Mouse (Mus musculus): Measurements from ENCODE around the gene Zfp341. TPM values are rescaled to one million over a fixed set of nuclear protein-coding genes. Genes with fewer than 3 reads are reported as not detected.
A peak's percentile ranks its signal among the peaks of the same experiment; 100 is the strongest.

Zfp341 gene
- polyA plus RNA-seq (2015; fragmentation: Nextera tagmentation; extraction: Ambion mirVana), result 2.3 TPM in 2 replicates

DNA sequence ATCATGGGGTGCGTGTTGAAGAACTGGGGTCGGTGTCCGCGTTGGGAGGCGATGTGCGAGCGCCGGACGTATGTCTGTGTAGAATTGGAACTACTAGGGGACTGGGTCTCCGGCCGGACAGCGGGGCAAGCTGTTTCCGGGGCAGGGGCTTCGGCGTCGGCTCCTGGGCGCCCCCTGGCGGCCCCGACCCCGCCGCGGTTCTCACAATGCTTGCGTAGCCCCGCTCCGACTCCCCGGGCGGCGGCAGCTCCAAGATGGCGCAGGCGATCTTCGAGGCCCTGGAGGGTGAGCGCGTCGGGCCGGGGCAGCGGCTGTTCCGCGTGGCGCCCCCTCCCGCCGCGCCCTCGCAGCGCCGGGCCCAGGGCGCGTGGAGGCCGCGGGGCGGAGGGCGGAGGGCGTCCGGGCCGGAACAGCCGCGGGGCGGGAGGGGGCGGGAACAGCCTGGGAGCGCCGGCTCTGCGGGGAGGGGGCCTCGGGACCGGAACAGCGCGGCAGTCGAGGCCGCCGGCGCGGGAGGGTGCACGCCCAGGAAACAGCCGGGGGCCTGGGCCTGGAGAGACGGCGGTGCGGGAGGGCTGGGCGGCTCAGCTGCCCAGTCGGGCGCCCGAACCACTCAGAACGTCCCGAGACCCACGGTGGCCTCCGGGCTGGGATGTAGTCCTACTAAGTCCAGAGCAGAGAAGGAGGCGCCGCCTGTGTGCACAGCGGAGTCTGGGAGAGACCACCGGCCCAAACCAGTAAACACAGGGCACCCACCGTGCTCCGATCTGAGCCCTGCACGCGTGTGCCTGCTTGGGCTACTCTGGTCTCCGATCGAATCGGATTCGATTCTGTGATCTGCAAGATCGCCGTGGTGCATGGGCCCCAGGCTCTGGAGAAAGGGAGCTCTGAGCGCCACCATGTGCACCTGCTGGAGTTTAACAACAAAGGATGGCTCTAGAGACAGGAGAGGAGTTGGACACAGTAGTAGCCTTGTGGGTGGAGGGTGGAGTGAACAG lies at the start of gene Zfp341, which contains the start of gene 4930519P11Rik:
Gene Zfp341 (plus strand): TSS at position 180 of the 998 bp plus-strand sequence.
Gene 4930519P11Rik (minus strand): TSS at position 320 of the 998 bp plus-strand sequence.
- peaks cover 14% of the 10 kb centered on the region for H3K4me1 ChIP-seq (ENCODE audit: control insufficient read depth, insufficient read depth, low read length)
- peak; percentile 94 for ATAC-seq
- H3K36me3 ChIP-seq (ENCODE audit: control insufficient read depth, insufficient read depth, low read length), result no peaks in the 10 kb centered on the region
- H3K27me3 ChIP-seq (ENCODE audit: control insufficient read depth, insufficient read depth, low read depth, low read length), result no peaks in the 10 kb centered on the region
- H3K27ac ChIP-seq (ENCODE audit: low read length), result peak within 1 kb of the TSS; percentile 98
- peak within 1 kb of the TSS; percentile 91 for H3K9ac ChIP-seq (ENCODE audit: low read depth, low read length)
- H3K4me2 ChIP-seq (ENCODE audit: low read length), result peak within 1 kb of the TSS; percentile 77
- no peaks in the 10 kb centered on the region for H3K9me3 ChIP-seq (replicated peaks; ENCODE audit: control insufficient read depth, low read length, poor library complexity, severe bottlenecking)
- under 1% methylated on average over 77 of the region's 98 CpGs for WGBS
- H3K4me3 ChIP-seq (ENCODE audit: low read depth, low read length), result peak within 1 kb of the TSS; percentile 61

- Histone ChIP-seq H3K27ac (ENCODE audit: low read length) (no peak overlapping the region), H3K27me3 (ENCODE audit: control insufficient read depth, insufficient read depth, low read depth, low read length) (no peaks in the 10 kb centered on the region), H3K36me3 (ENCODE audit: control insufficient read depth, insufficient read depth, low read length) (no peaks in the 10 kb centered on the region), H3K9me3 (replicated peaks; ENCODE audit: control insufficient read depth, low read length, poor library complexity, severe bottlenecking) (no peaks in the 10 kb centered on the region), H3K9ac (ENCODE audit: low read depth, low read length) (no peak overlapping the region), H3K4me3 (ENCODE audit: low read depth, low read length) (no peak overlapping the region), H3K4me2 (ENCODE audit: low read length) (no peak overlapping the region), H3K4me1 (ENCODE audit: control insufficient read depth, insufficient read depth, low read length) (peaks cover 11% of the 10 kb centered on the region)
- 93% methylated on average over 22 of the region's 22 CpGs for WGBS
- no peak for ATAC-seq
These were observed 49.4 kb upstream of the Zfp341 start for GRCm38 (mm10) chr2:154563612-154564170.

- Histone ChIP-seq H3K4me2 (ENCODE audit: low read length) (no peak overlapping the region), H3K27ac (ENCODE audit: low read length) (no peak overlapping the region)
These were observed 47.5 kb upstream of the Zfp341 start for GRCm38 (mm10) chr2:154565562-154565961.

DNA sequence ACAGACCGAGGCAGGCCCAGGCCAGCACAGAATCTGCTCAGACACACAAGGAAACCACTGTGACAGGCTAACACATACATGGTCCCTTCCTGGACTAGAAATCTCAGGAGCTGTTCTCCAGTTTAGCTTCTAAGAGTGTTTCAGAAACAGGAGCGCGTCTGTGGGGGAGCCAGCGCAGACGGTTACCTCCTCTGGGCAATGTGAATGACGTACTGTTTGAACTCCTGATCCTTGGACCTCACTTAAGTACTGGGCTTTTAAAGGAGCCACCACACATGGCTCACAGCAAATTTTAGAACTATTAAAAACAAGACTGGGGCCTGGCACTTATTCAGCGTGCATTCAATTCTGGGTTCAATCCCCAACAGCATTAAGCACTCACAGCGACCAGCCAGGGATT lies 46.5 kb upstream of the Zfp341 start:
- Histone ChIP-seq H3K27ac (ENCODE audit: low read length) (no peak overlapping the region), H3K4me3 (ENCODE audit: low read depth, low read length) (no peak overlapping the region), H3K9me3 (replicated peaks; ENCODE audit: control insufficient read depth, low read length, poor library complexity, severe bottlenecking) (no peaks in the 10 kb centered on the region), H3K9ac (ENCODE audit: low read depth, low read length) (no peak overlapping the region), H3K4me2 (ENCODE audit: low read length) (no peak overlapping the region), H3K36me3 (ENCODE audit: control insufficient read depth, insufficient read depth, low read length) (no peaks in the 10 kb centered on the region), H3K27me3 (ENCODE audit: control insufficient read depth, insufficient read depth, low read depth, low read length) (no peaks in the 10 kb centered on the region), H3K4me1 (ENCODE audit: control insufficient read depth, insufficient read depth, low read length) (peaks cover 10% of the 10 kb centered on the region; the same call in 1 of the 2 replicates)
- WGBS, result 48% methylated on average over 8 of the region's 8 CpGs
- no peak for ATAC-seq

More at GRCm38 (mm10) chr2:154565562-154565961, 47.5 kb upstream of the Zfp341 start:
- H3K27me3 ChIP-seq (ENCODE audit: control insufficient read depth, insufficient read depth, low read depth, low read length), result no peaks in the 10 kb centered on the region
- WGBS, result 61% methylated on average over 3 of the region's 3 CpGs
- H3K4me1 ChIP-seq (ENCODE audit: control insufficient read depth, insufficient read depth, low read length), result peaks cover 10% of the 10 kb centered on the region; the same call in 1 of the 2 replicates
- no peak overlapping the region for H3K9ac ChIP-seq (ENCODE audit: low read depth, low read length)
- ATAC-seq, result no peak
- H3K9me3 ChIP-seq (replicated peaks; ENCODE audit: control insufficient read depth, low read length, poor library complexity, severe bottlenecking), result no peaks in the 10 kb centered on the region
- H3K36me3 ChIP-seq (ENCODE audit: control insufficient read depth, insufficient read depth, low read length), result no peaks in the 10 kb centered on the region
- no peak overlapping the region for H3K4me3 ChIP-seq (ENCODE audit: low read depth, low read length)

DNA sequence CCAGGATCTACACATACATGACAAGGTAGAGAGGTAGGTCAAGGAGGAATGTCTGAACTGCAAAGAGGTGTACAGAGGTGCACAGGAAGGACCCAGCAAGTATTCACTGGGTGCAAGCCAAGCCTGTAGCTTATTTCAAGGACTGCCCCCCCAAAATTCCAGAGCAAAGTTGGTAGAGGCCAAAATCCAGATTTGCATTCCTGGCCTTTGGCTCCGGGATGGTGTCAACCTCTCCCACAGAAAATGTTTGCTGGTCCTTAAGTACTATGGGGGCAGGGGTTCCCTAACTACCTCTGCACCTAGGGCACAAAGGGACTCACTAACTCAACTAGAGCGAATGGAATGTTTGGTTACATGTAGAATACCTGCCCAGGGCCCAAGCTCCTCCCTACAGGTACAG lies 45.3 kb upstream of the Zfp341 start:
- H3K9ac ChIP-seq (ENCODE audit: low read depth, low read length), result no peak overlapping the region

GRCm38 (mm10) chr2:154568329-154569070 lies 44.6 kb upstream of the Zfp341 start:
- Histone ChIP-seq H3K4me1 (ENCODE audit: control insufficient read depth, insufficient read depth, low read length) (peaks cover 10% of the 10 kb centered on the region; the same call in 1 of the 2 replicates), H3K9me3 (replicated peaks; ENCODE audit: control insufficient read depth, low read length, poor library complexity, severe bottlenecking) (no peaks in the 10 kb centered on the region), H3K9ac (ENCODE audit: low read depth, low read length) (0 out of 2 replicates have a peak overlapping the region, but pooled peaks have one; percentile 10), H3K4me2 (ENCODE audit: low read length) (peak overlapping the region; percentile 98), H3K36me3 (ENCODE audit: control insufficient read depth, insufficient read depth, low read length) (no peaks in the 10 kb centered on the region), H3K27ac (ENCODE audit: low read length) (peak overlapping the region; percentile 13; the same call in 1 of the 2 replicates), H3K4me3 (ENCODE audit: low read depth, low read length) (peak overlapping the region; percentile 71), H3K27me3 (ENCODE audit: control insufficient read depth, insufficient read depth, low read depth, low read length) (no peaks in the 10 kb centered on the region)
- ATAC-seq, result 0 out of 2 replicates have a peak, but pooled peaks have one; percentile 1
- 7% methylated on average over 10 of the region's 10 CpGs for WGBS

More for the DNA sequence above, 45.3 kb upstream of the Zfp341 start:
- no peaks in the 10 kb centered on the region for H3K36me3 ChIP-seq (ENCODE audit: control insufficient read depth, insufficient read depth, low read length)
- H3K4me3 ChIP-seq (ENCODE audit: low read depth, low read length), result no peak overlapping the region
- ATAC-seq, result no peak
- no peak overlapping the region for H3K4me2 ChIP-seq (ENCODE audit: low read length)
- H3K27me3 ChIP-seq (ENCODE audit: control insufficient read depth, insufficient read depth, low read depth, low read length), result no peaks in the 10 kb centered on the region
- no peaks in the 10 kb centered on the region for H3K9me3 ChIP-seq (replicated peaks; ENCODE audit: control insufficient read depth, low read length, poor library complexity, severe bottlenecking)
- no peak overlapping the region for H3K27ac ChIP-seq (ENCODE audit: low read length)
- WGBS, result 59% methylated on average over 2 of the region's 2 CpGs
- H3K4me1 ChIP-seq (ENCODE audit: control insufficient read depth, insufficient read depth, low read length), result peaks cover 10% of the 10 kb centered on the region; the same call in 1 of the 2 replicates

DNA sequence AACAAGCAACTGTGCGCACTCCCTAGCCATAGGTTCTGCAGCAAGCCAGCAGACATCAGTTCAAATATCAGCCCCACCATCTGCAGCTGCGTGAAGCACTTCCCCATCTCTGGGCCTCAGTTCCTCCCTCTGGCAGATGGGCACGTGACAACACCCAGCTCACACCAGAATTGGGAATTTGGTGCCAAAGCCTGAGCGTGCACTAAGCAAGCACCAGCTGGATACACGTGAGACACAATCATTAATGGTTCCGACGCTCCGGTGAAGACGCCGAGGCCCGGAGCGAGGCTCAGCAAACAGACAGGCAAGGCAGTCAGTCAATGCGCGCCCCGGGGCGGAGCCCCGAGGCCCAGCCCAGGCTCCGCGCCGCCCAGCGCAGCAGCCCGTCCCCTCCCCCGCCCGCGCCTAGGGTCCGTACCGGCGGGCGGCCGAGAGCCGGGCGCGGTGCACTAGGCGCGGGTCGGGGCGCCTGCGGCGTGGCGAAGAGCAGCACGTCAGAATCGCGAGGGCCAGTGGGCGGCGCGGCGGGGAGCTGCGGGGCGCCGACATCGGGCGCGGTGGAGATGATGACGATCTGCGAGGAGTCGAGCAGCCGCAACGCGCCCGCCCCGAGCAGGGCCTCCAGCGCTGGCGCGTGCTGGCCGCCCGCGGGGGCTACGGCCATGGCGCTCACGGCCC lies 43.9 kb upstream of the Zfp341 start:
- Histone ChIP-seq H3K4me3 (ENCODE audit: low read depth, low read length) (peak overlapping the region; percentile 71), H3K27me3 (ENCODE audit: control insufficient read depth, insufficient read depth, low read depth, low read length) (no peaks in the 10 kb centered on the region), H3K36me3 (ENCODE audit: control insufficient read depth, insufficient read depth, low read length) (no peaks in the 10 kb centered on the region), H3K4me2 (ENCODE audit: low read length) (peak overlapping the region; percentile 98), H3K9me3 (replicated peaks; ENCODE audit: control insufficient read depth, low read length, poor library complexity, severe bottlenecking) (no peaks in the 10 kb centered on the region), H3K27ac (ENCODE audit: low read length) (peak overlapping the region; percentile 13; the same call in 1 of the 2 replicates), H3K9ac (ENCODE audit: low read depth, low read length) (peak overlapping the region; percentile 56), H3K4me1 (ENCODE audit: control insufficient read depth, insufficient read depth, low read length) (peaks cover 10% of the 10 kb centered on the region; the same call in 1 of the 2 replicates)
- WGBS, result under 1% methylated on average over 56 of the region's 70 CpGs
- ATAC-seq, result peak; percentile 47

DNA sequence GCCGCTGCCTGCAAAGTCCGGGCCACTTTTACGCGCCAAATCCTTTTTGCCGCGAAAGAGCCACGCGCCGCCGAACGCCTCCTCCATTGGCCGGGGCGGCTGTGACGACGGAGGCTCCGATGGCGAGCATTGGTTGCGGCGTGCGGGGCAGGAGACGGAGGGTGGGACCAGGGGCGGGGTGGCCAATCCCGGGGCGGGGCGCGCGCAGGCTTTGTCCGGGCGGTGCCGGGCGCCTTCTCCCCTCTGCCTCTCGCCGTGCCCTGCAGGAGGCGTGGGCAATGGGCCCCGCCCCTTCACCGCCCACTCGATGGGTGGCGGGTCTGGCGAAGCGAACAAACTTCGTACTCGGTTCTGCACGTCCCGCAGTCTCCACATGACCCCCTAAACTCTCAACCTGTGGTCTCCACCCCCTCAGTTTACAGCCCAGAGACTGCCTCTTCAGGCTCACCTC lies 43.2 kb upstream of the Zfp341 start, which contains the start of gene E2f1:
Gene E2f1 (minus strand): TSS at position 57 of the 451 bp plus-strand sequence.
- peak within 1 kb of the TSS; percentile 13; the same call in 1 of the 2 replicates for H3K27ac ChIP-seq (ENCODE audit: low read length)
- no peaks in the 10 kb centered on the region for H3K36me3 ChIP-seq (ENCODE audit: control insufficient read depth, insufficient read depth, low read length)
- H3K9ac ChIP-seq (ENCODE audit: low read depth, low read length), result peak within 1 kb of the TSS; percentile 68
- H3K4me1 ChIP-seq (ENCODE audit: control insufficient read depth, insufficient read depth, low read length), result peaks cover 10% of the 10 kb centered on the region; the same call in 1 of the 2 replicates
- 0% methylated on average over 44 of the region's 44 CpGs for WGBS
- no peaks in the 10 kb centered on the region for H3K27me3 ChIP-seq (ENCODE audit: control insufficient read depth, insufficient read depth, low read depth, low read length)
- ATAC-seq, result peak; percentile 98
- H3K9me3 ChIP-seq (replicated peaks; ENCODE audit: control insufficient read depth, low read length, poor library complexity, severe bottlenecking), result no peaks in the 10 kb centered on the region
- H3K4me3 ChIP-seq (ENCODE audit: low read depth, low read length), result peak within 1 kb of the TSS; percentile 71
- H3K4me2 ChIP-seq (ENCODE audit: low read length), result peak within 1 kb of the TSS; percentile 98

Data from midbrain, embryonic 16.5 days (tissue).